Mouse (Mus musculus) neural tube, embryonic 14.5 days (tissue): ENCODE measurements at regions not wholly inside any gene's neighbourhood (a gene's known extent, or its start where the extent isn't known, plus 50 kb on each side); places are given as distances from the start of the nearest gene placed in this dataset.

Source experiments
- ATAC-seq: fragments of 200-750 bp; cut with Nextera tagmentation; 2 replicates; pipeline ENCODE4 v1.8.0; 2017; ENCODE audit warnings: low read depth, mild to moderate bottlenecking, moderate TSS enrichment, moderate library complexity
- H3K27ac ChIP-seq: fragments of 300-500 bp; sonication (generic); 2 replicates; pipeline ENCODE4 v1.5.1; 2014; ENCODE audit warnings: low read depth, mild to moderate bottlenecking, control low read depth, low read length, moderate library complexity, mixed read lengths
- H3K27me3 ChIP-seq: fragments of 300-500 bp; sonication (generic); 2 replicates; pipeline ENCODE4 v1.6.1; 2014; ENCODE audit warnings: low read length; ENCODE audit not compliant: control insufficient read depth, insufficient read depth
- H3K36me3 ChIP-seq: fragments of 300-500 bp; sonication (generic); 2 replicates; pipeline ENCODE4 v1.6.1; 2014; ENCODE audit warnings: low read length, mixed read lengths; ENCODE audit not compliant: control insufficient read depth, insufficient read depth
- H3K4me1 ChIP-seq: fragments of 300-500 bp; sonication (generic); 2 replicates; pipeline ENCODE4 v1.6.1; 2014; ENCODE audit warnings: low read length; ENCODE audit not compliant: control insufficient read depth, insufficient read depth
- H3K4me2 ChIP-seq: fragments of 300-500 bp; sonication (generic); 2 replicates; pipeline ENCODE4 v1.6.1; 2014; ENCODE audit warnings: mild to moderate bottlenecking, low read depth, low read length, control low read depth
- H3K4me3 ChIP-seq: fragments of 300-500 bp; sonication (generic); 2 replicates; pipeline ENCODE4 v1.5.1; 2014; ENCODE audit warnings: low read depth, low read length, control low read depth, mixed read lengths
- H3K9ac ChIP-seq: fragments of 300-500 bp; sonication (generic); replicated peaks from 2 replicates; pipeline ENCODE4 v1.6.1; 2014; ENCODE audit warnings: low read depth, mild to moderate bottlenecking, control low read depth, low read length, mixed read lengths
- H3K9me3 ChIP-seq: fragments of 300-500 bp; sonication (generic); 2 replicates; pipeline ENCODE4 v1.6.1; 2016; ENCODE audit warnings: low read length; ENCODE audit not compliant: control insufficient read depth
- WGBS: fragments of 180-500 bp; shearing (Covaris S2); extraction: QIAGEN DNeasy Blood & Tissue Kit; methylation state at CpG from one replicate; pipeline ENCODE4 v1.1.7; 2014; 5-methylcytosine and 5-hydroxymethylcytosine counted together

DNA sequence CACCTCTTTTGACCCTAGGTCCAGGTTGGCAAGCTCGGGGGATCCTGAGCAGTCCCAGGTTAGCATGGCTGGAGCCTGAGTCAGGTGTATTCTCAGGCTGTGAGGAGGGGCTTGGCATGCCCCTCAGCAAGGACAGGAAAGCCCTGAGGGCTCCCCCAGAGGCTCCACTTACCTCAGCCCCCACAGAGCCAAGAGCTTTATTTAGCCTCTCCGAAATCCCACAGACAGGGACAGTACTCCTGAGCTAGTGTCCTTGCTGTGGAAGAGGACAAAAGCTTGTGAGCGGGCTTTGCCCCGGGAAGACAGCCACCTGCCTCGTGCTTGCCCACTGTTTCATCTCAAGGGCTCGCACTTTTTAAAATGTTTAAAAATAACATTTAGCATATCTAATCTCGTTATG lies 118.7 kb downstream of the Sec61b start:
- H3K9me3 ChIP-seq, result no peaks in the 10 kb centered on the region
- ATAC-seq, result no peak
- no peak overlapping the region for H3K27ac ChIP-seq
- H3K36me3 ChIP-seq, result no peaks in the 10 kb centered on the region
- H3K4me2 ChIP-seq, result no peak overlapping the region
- no peak overlapping the region for H3K9ac ChIP-seq
- H3K27me3 ChIP-seq, result no peaks in the 10 kb centered on the region
- H3K4me3 ChIP-seq, result no peak overlapping the region
- WGBS, result 88% methylated on average over 7 of the region's 7 CpGs
- no peaks in the 10 kb centered on the region for H3K4me1 ChIP-seq

DNA sequence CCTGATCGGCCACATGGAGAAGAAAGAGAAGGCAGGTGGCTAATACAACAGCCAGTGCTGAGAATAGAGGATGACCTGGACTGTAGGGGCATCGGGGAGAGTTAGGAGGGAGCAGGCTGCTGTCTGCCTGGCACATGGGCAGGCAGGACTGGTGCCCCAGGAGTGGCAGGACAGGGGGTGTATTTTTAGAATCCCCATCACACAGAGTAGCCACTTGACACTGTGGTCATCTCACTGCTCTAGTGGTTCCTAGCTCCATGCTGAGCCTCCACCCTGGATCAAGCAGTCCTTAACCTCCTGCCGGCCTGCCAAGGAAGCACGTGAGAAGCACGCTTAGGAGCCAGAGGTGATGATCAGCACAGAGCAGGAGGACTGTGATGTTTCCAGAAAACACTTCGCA lies 119.7 kb downstream of the Sec61b start:
- no peak overlapping the region for H3K27ac ChIP-seq

GRCm38 (mm10) chr4:47595841-47596240 lies 121.4 kb downstream of the Sec61b start:
- ATAC-seq, result no peak
- Histone ChIP-seq H3K4me1 (no peaks in the 10 kb centered on the region), H3K9ac (no peak overlapping the region), H3K27ac (no peak overlapping the region), H3K4me2 (no peak overlapping the region), H3K27me3 (no peaks in the 10 kb centered on the region), H3K4me3 (no peak overlapping the region), H3K9me3 (no peaks in the 10 kb centered on the region), H3K36me3 (no peaks in the 10 kb centered on the region)
- WGBS, result 84% methylated on average over 10 of the region's 10 CpGs

More for the DNA sequence above, 119.7 kb downstream of the Sec61b start:
- H3K9me3 ChIP-seq, result no peaks in the 10 kb centered on the region
- WGBS, result 72% methylated on average over 6 of the region's 6 CpGs
- H3K9ac ChIP-seq, result no peak overlapping the region
- H3K27me3 ChIP-seq, result no peaks in the 10 kb centered on the region
- ATAC-seq, result no peak
- no peaks in the 10 kb centered on the region for H3K4me1 ChIP-seq
- H3K4me3 ChIP-seq, result no peak overlapping the region
- H3K36me3 ChIP-seq, result no peaks in the 10 kb centered on the region
- H3K4me2 ChIP-seq, result no peak overlapping the region

- Histone ChIP-seq H3K4me2 (no peak overlapping the region), H3K9ac (no peak overlapping the region), H3K36me3 (no peaks in the 10 kb centered on the region), H3K4me3 (no peak overlapping the region), H3K27me3 (no peaks in the 10 kb centered on the region), H3K27ac (no peak overlapping the region), H3K4me1 (no peaks in the 10 kb centered on the region), H3K9me3 (no peaks in the 10 kb centered on the region)
- WGBS, result 68% methylated on average over 7 of the region's 7 CpGs
- no peak; the same call in 1 of the 2 replicates for ATAC-seq
Observed at GRCm38 (mm10) chr4:47597586-47597985, 123.1 kb downstream of the Sec61b start.

- ATAC-seq, result no peak
- H3K4me2 ChIP-seq, result no peak overlapping the region
- H3K9me3 ChIP-seq, result no peaks in the 10 kb centered on the region
- no peaks in the 10 kb centered on the region for H3K4me1 ChIP-seq
- no peak overlapping the region for H3K4me3 ChIP-seq
- H3K27ac ChIP-seq, result no peak overlapping the region
- no peaks in the 10 kb centered on the region for H3K36me3 ChIP-seq
- H3K27me3 ChIP-seq, result no peaks in the 10 kb centered on the region
- WGBS, result 54% methylated on average over 2 of the region's 2 CpGs
- no peak overlapping the region for H3K9ac ChIP-seq
Observed at GRCm38 (mm10) chr4:47598216-47598615, 123.8 kb downstream of the Sec61b start.

- no peaks in the 10 kb centered on the region for H3K36me3 ChIP-seq
- no peak overlapping the region for H3K4me3 ChIP-seq
- ATAC-seq, result no peak
- no peaks in the 10 kb centered on the region for H3K27me3 ChIP-seq
- H3K27ac ChIP-seq, result no peak overlapping the region
- no peaks in the 10 kb centered on the region for H3K9me3 ChIP-seq
- 82% methylated on average over 10 of the region's 10 CpGs for WGBS
- no peak overlapping the region for H3K4me2 ChIP-seq
- H3K9ac ChIP-seq, result no peak overlapping the region
- H3K4me1 ChIP-seq, result no peaks in the 10 kb centered on the region
Observed at GRCm38 (mm10) chr4:47601301-47602070, 127.0 kb downstream of the Sec61b start.

DNA sequence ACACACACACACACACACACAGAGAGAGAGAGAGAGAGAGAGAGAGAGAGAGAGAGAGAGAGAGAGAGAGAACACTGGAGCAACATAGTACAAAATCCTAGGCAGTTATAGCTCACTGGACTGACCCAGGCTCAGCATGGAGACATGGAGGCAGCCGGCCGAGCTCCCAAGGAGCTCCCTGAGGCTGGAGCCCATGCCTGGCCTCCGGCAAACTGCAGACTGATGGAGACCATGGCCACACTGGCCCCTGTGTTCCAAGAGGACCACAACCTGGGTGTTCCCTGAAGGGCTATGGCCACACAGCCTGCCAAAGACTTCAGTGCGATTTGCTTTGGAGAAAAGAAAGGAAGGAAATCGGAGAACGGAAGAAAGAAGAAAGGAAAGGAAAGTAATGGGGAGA lies 128.9 kb downstream of the Sec61b start:
- Histone ChIP-seq H3K36me3 (no peaks in the 10 kb centered on the region), H3K27me3 (no peaks in the 10 kb centered on the region), H3K9me3 (no peaks in the 10 kb centered on the region), H3K9ac (no peak overlapping the region), H3K4me2 (peak overlapping the region; percentile 29; the same call in 1 of the 2 replicates), H3K27ac (no peak overlapping the region), H3K4me3 (no peak overlapping the region), H3K4me1 (no peaks in the 10 kb centered on the region)
- WGBS, result 56% methylated on average over 6 of the region's 6 CpGs
- ATAC-seq, result no peak

DNA sequence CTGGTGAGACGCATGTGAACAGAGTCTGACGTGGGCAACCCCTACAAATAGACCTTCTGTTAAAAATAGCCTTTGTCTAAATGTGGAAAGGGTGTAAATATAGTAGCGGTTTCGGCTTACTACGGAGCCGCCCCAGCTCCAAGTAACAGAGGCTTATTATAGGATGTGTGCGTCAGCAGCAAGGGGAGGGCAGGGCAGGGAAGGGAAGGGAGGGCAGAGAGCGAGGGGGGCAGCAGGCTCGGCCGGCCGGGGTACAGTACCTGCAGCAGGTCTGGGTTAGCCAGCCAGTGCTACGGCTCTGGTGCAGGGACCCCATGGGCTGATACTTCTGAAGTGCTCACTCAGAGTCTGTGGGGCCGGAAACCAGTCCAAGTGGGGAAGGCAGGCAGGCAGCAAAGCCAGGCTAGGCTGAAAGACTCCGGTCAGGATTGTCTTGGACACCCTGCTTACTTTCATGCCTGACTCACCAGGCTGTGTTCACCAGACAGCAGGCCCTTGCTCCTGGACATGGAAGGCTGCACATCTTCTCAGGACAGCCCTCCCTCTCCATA lies 129.5 kb downstream of the Sec61b start:
- Histone ChIP-seq H3K36me3 (no peaks in the 10 kb centered on the region), H3K4me2 (peak overlapping the region; percentile 29; the same call in 1 of the 2 replicates), H3K27me3 (no peaks in the 10 kb centered on the region), H3K9ac (no peak overlapping the region), H3K9me3 (no peaks in the 10 kb centered on the region), H3K4me3 (no peak overlapping the region), H3K4me1 (no peaks in the 10 kb centered on the region), H3K27ac (no peak overlapping the region)
- WGBS, result 44% methylated on average over 14 of the region's 14 CpGs
- peak; percentile 69 for ATAC-seq

DNA sequence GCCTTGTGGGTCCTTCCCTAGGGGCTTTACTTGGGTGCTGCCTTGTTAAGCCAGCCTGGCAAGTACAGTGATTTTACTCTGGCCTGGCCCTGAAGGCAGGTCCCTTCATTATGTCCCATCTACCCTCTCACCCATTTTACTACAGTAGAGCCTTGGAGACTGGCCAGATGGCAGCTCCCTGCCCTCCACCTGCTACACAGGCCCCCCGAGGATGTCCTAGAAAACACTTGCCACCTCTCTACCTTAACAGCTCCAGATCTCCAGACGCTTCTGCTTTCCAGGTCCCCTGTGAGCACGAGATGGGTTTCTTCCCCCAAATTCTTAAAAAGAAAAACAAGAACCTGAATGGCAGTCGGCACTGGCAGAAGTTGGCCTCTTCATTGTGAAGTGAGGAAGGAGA lies 131.2 kb downstream of the Sec61b start:
- 88% methylated on average over 4 of the region's 4 CpGs for WGBS
- no peak overlapping the region for H3K4me3 ChIP-seq
- H3K4me2 ChIP-seq, result no peak overlapping the region
- ATAC-seq, result no peak
- no peak overlapping the region for H3K9ac ChIP-seq
- no peaks in the 10 kb centered on the region for H3K4me1 ChIP-seq
- no peaks in the 10 kb centered on the region for H3K27me3 ChIP-seq
- H3K27ac ChIP-seq, result no peak overlapping the region
- no peaks in the 10 kb centered on the region for H3K9me3 ChIP-seq
- no peaks in the 10 kb centered on the region for H3K36me3 ChIP-seq
